Mouse (Mus musculus) layer of hippocampus, adult 8-10 months (tissue): ENCODE results near the gene Efs. TPM values are rescaled to one million over a fixed set of nuclear protein-coding genes. Genes with fewer than 3 reads are reported as not detected.
"Not testable (repeated sequence)": the region's sequence is repeated elsewhere in the genome, so short reads cannot be mapped to it uniquely, and the experiment has no call there.

ENCODE experiments used
- DNase-seq, 2 experiments: peaks; one replicate each; pipeline ENCODE4 v3.0.0; 2022; ENCODE audit warnings: low spot score in 2 of 2
- total RNA-seq, 4 experiments: library from RNA; stranded (reverse); gene quantifications; 2 replicates each; pipeline ENCODE4 v1.2.4; 2022

Gene Efs
- total RNA-seq, 4 experiments from 2014 or later: 10.1 to 13.7 (median 12.4) TPM

DNA sequence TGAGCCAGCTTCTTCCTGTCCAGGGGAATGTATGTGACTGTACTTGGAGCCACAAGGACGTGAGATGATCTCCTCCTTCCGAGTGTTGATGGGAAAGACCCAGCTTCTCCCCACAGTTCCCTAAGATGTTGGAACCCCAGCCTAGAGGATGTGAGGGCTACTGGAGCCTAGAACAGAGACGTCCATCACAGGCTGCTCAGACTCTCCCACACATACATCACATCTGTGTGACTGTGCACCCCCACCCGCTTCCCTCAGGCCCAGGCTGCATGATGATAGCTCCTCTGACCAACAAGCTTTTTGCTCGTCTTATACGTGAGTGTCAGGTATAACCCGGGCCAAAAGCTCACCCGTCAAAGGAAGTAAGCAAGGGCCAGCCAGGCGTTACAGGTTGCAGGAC, 22.9 kb upstream of the Efs start:
- DNase-seq: no peak

DNA sequence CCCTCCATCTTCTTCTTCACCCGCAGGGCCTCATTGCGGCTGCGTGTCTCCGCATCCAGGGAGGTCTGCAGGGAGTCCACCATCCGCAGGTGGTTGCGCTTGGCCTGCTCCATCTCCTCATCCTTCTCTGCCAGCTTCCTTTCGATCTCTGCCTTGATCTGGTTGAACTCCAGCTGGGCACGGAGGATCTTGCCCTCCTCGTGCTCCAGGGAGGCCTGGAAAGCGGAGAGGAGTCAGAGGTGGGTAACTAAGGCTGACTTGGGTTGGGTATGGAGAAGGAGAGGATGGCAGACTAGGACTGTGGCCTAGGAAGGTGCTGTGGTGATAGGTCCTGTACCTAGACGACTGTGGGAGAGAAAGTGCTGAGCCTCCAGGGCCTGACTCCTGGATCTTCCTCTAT, 21.1 kb upstream of the Efs start:
- not testable (repeated sequence) for DNase-seq

DNA sequence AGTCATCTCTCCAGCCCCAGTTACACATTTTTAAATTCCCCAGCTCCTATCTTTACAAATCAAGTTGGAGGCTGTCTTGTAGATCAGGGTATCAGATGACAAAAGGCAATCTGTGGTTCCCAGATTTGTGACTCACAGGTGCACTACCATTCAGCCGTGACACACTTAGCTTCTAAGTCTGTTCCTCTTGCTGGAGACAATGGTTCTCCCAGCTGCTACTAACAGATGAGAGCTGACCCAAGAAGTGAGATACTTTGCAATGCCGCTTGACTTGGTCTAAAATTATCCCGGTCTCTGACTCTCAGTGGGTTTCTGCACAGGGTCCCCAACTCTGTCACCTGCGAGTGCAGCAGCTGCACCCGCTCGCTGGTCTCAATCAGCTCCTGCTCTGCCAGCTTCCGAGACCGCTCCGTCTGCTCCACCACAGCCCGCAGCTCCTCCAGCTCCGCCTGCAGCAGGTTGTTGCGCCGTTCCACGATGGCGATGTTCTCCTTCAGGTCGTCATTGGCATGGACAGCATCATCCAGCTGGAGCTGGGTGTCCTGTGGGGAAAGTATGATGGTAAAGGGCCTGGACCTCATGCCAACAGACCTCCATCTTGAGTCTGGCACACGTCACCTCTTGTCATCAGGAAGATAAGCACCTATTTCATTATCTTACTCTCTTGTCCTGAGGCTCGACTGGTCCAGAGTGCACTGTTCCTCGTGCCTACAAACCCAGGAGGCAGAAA, 20.2 kb upstream of the Efs start:
- DNase-seq: no peak

DNA sequence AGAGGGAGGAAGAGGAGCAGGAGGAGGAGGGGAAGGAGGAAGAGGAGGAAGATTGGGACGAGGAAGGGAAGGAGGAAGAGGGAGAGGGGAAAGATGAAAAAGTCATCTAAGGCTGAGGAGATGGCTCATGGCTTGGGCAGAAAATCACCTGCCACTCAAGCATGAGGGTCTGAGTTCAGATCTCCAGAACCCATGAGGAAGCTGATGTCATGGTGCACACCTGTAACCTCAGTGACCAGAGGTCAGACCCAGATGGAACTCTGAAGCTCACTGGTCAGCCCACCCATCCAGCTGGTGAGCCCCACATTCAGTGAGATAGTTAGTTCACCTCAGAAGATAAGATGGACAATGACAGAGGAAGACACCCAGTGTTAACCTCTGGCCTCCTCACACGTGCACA, 19.0 kb upstream of the Efs start:
- DNase-seq: no peak

DNA sequence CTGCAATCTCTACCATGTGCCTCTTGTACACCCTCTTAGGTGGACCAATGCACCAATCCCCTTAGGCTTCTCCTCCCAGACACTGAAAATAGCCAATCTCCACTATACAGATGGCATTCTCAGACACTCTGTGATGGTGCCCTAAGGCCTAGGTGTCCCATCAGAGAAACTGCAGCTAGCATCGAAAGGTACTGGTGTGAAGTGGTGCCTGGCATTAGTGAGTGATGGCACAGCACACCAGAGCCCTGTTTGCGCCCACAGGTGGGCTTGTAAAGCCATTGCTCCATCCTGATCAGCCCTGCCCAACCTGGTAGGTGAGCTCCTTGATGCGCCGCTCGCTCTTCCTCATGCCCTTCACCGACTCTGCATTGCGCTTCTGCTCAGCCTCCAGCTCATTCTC, 18.0 kb upstream of the Efs start:
- no peak for DNase-seq

DNA sequence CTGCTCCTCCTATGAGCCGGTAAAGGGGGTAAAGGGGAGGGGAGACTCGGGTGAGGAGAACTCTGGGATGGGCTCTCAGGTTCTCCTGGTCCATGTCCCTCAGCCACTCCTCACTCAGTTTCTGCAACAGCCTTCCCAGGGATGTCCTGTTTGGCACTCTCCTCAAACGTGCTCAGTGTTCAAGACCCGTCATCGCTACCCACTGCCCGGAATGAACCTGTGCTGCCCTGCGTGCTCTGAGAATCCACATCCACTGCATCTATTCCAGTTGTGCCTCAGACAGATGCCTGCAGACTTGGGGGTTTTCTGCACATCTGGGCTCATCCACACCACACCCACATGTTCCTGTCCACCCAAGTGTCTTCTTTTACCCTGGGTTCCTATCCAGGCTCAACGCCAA, 16.6 kb upstream of the Efs start:
- DNase-seq: no peak

DNA sequence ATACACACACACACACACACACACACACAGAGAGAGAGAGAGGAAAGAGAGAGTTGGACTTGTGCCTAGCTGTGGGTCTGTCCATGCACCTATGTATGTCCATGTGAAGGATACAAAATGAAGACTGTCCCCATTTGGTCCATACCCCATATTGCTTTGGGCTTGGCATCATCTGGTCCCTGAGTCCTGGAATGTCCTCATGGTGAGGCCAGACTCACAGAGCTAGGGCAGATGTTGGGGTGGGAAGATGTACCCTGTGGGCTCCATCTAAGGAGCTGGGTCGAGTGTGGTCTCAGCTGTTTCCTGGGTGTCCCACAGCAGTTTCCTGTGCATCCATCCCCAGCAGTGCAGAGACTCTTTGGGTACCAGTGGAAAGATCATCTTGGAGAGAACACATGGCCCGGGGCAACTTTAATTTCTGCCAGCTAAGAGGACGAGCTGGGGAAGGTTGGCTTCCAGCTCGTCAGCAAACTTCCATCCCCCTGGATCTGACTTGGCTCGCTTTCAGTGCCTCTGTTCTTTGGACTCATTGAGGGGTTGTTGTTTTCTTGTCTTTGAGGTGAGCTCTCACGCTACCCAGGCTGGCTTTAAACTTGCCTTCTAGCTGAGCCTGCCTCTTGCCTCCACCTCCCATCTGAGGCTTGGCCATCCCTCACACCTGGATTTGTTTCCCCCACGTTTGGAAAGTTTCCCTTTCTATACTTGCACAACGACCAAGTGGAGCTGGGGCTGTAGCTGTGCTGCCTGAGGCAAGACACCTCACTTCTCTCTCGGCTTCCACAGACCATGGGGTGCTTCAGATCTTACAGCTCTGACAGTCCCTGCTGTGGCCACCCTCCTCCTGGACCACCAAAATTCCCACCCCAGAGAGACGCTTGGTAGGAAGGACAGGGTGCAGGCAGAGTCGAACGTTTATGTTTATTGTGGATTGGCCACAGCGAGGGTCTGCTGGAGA, 15.4 kb upstream of the Efs start:
- no peak for DNase-seq

DNA sequence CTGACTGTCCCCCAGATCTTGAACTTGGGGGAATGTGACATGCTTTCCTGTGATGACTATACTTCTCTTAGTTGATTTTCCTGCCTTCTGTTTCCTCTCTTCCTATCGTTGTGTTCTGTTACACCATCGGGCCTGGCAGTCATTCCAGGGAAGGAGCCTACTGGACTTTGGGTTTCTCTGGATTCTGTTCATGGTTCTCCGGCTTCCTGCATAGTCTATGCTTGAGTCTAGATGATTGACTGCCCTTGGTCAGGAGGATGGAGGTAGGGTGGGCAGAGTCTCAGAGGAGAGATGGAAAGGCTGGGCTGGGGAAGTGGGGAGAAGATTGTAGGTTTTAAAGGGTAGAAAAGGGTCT, 14.2 kb upstream of the Efs start:
- no peak for DNase-seq

DNA sequence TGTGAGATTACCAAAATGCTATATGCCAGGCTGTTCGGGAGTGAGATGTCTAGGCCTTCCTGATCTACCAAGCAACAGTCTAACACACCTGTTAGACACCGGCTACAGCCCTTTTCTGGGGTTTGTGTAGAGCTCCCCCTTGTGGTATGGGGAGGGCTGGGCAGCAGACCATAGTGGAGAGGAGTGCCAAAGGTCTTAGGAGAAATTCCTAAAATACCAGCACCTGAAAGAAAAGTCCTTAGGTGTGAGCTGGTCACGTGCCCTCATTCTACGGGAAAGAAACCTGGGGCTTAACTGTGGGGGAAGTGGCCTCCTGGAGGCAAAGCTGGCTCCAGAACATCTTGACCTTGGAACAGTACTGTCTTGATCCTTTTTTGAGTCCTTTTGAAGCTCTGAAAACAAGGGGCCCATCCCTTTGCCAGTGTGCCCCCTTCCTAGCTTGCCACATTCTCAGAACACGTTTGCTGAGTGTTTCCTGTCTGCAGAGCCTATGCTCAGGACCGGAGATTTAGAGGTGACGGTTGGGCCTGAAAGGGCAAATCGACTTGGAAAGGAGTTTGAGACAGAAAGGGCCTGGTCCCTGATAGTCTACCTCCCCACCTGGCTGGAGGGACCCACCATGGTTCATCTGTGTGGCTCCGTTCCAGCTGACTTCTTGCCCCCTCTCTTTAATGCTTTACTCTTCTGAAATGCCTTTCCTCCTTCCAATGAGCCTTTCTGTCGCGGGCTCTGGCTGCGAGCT, 13.7 kb upstream of the Efs start:
- DNase-seq: peak in 1 of 2 experiments; percentile 56

DNA sequence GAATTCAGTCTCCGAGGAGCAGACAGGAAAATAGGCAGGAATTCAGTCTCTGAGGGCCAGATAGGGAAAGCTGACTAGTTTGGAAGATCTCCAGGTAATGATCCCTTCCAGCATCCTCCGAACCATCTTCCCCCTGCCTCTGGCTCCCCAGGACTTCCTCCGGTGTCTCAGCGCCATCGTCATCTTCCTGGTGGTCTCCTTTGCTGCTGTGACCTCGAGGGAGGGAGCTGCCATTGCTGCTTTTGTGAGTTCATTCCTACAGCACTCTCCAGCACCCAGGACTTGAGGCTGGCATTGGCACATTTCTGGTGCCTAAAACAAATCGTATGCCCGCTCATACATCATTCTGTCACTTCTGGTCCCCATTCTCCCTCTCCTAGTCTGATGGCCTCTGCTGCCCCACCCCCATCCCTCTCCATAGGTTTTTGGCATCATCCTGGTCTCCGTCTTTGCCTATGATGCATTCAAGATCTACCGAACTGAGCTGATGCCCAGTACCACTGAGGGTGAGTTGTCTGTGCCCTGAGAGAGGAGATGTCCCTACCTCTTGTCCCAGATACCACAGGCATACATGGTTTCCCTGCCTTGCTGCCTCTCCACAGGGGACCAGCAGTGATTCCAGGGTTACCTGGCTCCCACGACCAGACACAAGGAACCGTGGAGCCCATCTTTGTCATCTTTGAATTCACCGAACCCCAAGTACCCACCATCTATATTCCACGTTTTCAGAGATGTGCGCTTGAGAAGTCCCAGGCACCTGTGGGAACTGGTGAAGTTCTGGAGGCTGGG, 12.7 kb upstream of the Efs start:
- no peak for DNase-seq

DNA sequence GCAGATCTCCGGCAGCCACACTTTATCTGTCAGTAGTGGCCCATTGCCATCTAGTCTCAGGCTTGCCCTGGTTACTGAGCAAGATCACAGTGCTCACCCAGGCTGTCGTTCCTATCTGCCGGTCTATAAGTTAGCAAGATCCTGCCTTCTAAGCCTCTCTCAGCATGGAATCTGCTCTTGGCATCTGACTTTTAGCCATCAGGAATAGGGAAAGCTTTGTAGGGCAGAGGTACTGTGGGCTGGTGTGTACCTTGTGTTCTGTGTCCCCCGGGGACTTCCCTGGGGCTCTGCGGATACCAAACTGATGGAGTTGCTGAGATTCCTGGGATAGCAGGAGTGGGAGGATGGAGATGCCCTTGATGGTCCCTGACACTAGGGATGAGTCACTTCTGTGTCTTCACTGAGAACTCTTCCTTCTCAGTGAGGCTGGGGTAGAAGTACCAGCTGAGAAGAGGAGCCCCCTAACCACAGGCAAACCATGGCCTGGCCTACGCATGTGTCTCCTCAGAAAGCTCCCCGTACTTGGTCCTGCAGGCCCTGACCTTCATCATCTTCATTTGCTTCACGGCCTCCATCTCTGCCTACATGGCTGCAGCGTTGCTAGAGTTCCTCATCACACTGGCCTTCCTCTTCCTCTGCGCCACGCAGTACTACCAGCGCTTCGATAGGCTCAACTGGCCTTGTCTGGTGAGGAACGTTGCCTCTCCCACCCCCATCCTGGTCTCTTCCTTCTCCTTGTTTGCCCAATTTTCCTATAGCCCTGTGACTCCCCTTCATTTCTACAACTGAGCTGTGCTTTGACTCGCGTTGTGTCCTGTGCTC, 11.6 kb upstream of the Efs start:
- DNase-seq: no peak

DNA sequence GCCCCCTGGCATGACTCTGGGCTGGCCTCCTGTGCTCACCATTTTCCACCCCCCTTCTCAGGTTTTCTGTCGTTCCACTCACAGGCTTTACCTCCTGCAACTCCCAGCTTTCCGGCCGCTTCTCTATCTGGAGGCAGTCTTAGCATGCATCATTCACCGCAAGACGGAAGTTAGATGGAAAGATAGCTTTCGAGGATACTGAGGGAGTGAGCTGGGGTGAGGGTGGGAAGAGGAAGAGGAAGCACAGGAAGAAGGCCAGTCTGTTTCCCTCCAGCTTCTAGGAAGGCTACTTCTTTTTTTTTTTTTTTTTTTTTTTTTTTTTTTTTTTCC, 10.9 kb upstream of the Efs start:
- DNase-seq: no peak

DNA sequence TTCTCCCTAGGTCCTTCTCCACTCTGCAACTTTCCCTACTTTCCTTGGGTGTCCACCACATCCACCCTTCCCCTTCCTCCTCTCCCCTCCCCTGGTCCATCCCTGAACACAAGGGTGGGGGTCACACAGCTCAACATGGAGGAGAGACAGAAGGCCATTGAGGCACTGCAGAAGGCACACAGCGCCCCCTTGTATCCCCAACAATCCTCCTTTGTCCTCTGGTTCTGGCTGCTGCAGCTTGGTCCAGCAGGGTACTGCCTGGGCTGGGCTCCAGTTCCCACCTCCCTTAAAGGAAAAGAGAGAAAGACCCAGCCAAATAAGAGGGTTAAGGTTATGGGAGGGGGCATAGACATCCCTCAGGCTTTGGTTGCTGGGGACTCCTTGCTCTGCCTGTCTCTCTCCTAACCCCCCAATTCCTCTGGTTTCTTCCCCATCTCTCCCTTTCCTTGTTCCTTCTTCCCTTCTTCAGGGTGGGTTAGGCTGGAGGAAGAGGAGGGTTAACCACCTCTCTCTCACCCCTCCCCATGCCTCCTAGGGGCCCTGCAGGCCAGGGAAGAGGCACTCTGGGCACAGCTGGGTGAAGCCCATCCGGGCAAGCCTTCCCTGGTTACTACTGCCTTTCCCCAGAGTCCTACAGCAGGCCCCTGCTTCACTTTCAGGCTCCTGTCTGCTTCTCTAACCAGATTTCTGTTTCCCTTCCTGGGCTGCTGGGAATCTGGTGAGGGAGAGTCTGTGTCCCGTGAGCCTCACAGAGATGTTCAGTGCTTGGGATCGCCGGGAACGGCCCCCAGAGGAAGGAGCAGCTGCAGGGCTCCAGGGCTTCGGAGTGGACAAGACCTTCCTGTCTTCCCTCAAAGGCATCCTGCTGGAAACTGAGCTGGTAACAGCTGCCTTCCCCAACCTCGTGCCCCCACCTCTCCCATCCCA, 10.2 kb upstream of the Efs start, which contains the start of gene Cmtm5:
Gene Cmtm5, plus strand, starts transcription at position 358 of the 927 bp plus-strand sequence.
- DNase-seq: peak; percentile 85 to 88

DNA sequence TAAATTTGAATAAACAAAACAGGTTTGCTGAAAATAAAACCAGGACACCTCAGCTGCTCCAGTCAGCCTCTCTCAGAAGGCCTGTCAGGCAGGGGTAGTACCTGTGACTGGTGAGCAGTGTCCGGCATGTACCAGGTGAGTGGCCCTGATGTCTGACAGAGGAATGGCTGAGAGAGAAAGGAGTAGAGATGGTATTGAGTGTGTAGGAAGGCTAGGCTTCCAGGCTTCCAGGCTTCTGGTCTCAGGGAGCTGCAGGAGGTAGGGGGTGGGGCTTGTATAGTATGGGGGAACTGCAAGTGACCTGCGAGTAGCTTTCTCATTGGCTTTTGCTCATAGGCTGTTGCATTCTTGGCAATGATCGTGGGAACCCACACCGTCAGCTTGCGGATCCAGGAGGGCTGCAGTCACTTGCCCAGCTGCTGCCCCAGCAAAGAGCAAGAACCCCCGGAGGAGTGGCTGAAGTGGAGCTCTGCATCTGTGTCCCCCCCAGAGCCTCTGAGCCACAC, 6.8 kb upstream of the Efs start, which contains the start of gene Il25:
Gene Il25, plus strand, starts transcription at position 51 of the 506 bp plus-strand sequence.
- DNase-seq: no peak

DNA sequence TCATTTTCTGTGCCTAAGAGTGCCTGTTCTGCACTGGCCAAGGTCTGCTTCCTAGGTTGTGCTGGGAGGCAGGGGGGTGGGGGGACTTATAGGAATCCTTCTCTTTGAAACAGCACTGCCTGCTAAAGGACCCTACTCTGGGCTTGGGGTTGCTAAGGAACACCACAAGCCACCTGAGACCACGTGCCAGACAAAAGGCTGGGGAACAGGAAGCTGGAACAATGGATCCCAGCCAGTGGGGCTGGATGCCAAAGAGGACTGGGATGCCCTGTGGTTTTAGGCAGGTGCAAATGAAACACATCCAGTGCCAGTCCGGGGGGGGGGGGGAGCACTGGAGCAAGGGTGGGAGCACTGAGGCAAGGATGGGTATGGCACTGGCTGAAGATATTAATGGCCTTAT, 4.5 kb upstream of the Efs start:
- DNase-seq: no peak

DNA sequence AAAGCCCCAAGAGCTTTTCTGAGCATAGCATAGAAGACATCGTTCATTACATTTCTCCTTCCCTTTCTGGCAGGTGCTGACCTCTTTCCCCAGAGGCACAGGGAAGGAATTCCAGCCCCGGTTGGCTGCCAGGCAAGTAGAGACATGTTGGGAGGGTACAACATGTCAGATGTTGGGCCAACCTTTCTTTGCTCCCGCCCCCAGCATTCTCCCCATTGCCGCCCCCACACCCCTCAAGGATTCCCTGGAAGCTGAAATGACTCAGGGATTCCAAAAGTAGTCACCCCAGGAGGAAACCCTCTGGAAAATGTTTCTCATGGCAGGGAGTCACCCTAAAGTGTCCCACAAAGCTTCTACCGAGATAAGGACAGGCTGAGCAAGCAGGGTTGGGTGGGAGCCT, 3.9 kb upstream of the Efs start:
- DNase-seq: no peak

DNA sequence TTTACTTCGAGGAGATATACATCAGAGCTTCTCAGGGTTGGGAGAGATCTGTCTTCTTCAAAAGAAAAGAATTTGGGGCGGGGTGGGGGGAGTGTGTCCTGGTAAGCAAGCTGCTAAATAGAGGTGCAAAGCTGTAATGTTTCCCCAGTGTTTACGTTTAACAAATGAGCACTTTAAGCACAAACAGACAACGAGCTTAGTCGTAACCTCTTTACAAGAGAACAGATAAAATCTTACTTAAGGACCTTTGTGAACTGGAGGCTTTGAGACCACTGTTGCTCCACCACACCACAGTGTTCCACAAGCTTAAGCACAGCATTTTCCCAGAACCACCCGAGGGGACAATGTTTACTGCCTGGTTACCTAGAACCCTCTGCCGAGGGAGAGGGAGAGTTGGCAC, 1.4 kb upstream of the Efs start:
- DNase-seq: no peak

DNA sequence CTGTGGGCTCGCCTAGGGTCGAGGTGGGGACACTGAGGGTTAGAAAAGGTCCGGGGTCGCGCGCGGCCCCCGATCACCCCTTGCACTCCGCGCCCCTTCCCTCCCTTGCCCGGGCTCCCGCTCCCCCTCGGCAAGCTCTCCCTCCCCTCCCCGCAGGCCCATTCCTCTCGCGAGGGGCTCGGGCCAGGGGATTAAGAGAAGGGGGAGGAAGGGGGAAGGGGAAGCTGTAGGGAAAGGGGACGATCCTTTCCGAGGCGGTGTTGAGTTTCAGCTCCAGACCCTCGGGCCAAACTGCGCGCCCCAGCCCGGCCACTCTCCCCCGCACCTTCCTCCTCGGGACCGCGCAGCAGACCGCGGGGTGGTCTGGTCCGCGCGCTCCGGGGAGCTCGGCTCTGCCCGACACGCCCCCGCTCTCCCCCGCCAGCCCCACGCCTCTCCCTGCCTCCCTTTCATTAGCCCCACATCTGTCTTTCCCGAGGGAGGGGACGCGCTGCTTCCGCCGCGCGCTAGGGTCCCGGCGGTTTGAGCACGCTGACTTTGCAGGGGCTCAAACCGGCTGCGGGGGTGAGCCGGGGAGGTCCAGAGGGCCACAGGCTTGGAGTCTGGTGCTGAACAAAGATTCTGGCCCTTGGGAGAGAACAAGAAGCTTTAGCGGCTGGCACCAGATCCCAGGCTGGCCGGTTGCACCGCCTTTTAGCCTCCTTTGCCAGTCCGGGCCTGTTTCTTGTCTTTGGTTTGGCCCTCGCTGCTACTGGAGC, 654 bp upstream of the Efs start:
- DNase-seq: peak in 1 of 2 experiments; percentile 42
